Mouse (Mus musculus) induced T-regulatory cell, adult 2 months (primary cell): ENCODE results near the gene Cenpv.
"Not testable (repeated sequence)": the region's sequence is repeated elsewhere in the genome, so short reads cannot be mapped to it uniquely, and the experiment has no call there.

Experiments
- DNase-seq: peaks from one replicate; pipeline ENCODE4 v3.0.0-alpha.2; 2012; ENCODE audit warnings: low read depth

Cenpv gene

DNA sequence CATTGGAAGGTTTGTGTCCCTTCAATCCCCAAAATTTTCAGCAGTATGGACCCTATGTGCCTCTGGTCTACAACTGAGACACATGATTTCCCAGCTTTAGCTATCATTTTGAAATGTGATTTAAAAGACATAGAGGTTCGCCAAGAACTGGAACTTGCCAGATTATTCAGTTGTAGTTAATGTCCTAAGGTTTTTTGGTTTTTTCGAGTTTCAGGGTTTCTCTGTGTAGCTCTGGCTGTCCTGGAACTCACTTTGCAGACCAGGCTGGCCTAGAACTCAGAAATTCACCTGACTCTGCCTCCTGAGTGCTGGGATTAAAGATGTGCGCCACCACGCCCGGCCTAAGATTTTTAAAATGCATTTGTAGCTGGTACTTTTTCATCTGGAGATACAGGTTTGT is 14.6 kb upstream of the Cenpv start:
- DNase-seq = no peak

DNA sequence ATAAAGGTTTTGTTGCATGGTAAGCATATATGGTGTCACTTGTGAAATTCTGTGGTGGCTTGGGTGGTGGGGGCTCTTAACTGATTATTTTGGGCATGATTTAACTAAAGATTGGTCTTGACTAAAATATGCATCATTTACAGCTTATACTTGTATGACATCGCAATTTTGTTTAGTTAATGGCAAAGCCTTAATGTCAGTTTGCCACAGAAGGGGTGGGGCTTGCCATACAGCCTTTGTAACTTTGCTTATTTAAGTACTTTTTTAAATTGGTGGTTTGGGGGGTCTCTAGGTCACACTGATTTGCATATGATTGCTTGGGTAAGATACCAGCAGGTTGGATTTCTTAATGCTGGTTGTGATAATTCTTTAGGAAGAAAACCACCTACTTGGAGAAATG is 14.1 kb upstream of the Cenpv start:
- DNase-seq = peak; percentile 43

- DNase-seq = peak; percentile 96
Measured at GRCm38 (mm10) chr11:62551226-62552119, 12.4 kb upstream of the Cenpv start.

DNA sequence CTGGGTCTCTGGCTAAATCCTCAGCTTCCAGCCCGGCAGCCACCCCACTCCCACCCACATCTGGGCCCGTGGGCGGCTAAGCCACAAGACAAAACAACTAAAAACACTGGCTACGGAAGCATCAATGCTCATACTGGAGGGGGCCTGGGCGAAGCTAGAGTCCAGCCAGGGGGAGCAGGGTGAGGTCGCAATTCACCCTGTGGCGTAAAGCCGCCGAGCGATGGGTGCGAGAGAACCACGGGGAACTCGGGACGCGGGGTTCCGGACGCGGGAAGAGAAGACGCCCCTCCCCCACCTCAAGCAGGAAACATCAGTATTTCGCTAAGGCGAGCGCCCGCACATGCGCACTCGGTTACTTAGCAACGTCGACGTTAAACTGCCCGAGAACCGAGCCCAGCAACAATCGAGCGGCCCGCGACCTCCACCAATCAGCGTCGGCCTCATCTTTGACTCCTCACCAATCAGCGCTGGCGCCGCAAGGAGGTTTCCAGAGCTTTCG is 11.7 kb upstream of the Cenpv start, which contains the start of gene Ubb:
TSS of gene Ubb (plus strand) at position 445 of the 499 bp plus-strand sequence.
- peak; percentile 100 for DNase-seq

DNA sequence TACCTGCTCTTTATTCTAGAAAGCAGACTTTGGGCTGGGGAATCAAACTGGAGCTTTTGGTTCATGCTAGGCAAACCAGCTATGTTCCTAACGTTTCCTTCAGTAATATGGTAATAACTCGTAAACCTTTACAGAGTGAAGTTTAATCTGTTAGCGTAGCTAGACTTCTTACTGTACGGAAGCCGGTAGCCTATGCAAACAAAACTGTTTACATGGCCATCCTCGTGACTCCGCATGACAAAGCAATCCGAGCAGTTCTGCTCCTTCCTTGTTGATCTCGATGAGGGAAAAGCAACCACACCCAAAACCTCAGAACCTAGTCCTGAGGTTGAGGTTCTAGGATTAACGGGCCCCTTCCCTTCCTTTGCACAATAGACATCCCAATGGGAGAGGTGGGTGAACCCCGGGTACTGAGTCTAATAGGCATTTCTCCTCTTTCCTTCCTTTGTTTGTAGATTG is 11.2 kb upstream of the Cenpv start:
- DNase-seq = peak; percentile 80

- peak; percentile 73 for DNase-seq
Measured at GRCm38 (mm10) chr11:62549782-62550181, 10.7 kb upstream of the Cenpv start.

- peak; percentile 21 for DNase-seq
Measured at GRCm38 (mm10) chr11:62543991-62544390, 4.9 kb upstream of the Cenpv start.

DNA sequence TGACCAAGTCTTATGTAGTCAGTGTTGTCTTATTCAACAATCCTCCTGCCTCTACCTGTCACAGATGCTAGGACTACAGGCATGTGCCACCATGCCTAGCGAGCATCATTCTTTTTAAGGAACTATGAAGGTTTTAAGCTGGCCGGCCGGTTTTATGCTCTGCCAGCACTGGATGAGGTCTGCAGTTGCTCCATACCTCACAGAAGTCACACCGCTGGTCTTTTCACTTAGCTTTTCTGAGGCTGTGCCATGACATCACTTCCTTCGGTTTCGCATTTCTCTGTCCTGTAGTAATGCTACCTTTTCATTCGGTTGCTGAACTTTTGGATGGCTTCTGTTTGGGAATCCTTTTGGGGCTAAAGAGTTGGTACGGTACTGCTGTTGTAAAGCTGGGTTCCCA is 2.5 kb upstream of the Cenpv start:
- DNase-seq = no peak

DNA sequence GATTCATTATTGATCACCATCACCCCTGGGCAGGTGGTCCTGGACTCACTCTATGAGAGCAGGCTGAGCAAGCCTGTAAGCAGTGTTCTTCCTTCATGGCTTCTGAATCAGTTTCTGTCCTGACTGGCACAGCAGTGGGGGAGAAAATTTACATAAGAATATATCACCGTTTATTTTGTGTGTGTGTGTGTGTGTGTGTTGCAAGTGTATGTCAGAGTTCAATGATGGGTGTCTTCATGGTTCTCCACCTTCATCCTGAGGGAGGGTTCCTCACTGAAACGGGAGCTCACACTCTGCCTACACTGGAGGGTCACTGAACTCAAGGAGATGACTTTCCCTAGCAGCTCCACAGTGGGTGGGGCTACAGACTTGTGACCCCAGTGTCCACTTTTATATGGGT is 1.9 kb upstream of the Cenpv start:
- no peak for DNase-seq

- peak; percentile 12 for DNase-seq
Measured at GRCm38 (mm10) chr11:62540167-62540566, 1.1 kb upstream of the Cenpv start.

DNA sequence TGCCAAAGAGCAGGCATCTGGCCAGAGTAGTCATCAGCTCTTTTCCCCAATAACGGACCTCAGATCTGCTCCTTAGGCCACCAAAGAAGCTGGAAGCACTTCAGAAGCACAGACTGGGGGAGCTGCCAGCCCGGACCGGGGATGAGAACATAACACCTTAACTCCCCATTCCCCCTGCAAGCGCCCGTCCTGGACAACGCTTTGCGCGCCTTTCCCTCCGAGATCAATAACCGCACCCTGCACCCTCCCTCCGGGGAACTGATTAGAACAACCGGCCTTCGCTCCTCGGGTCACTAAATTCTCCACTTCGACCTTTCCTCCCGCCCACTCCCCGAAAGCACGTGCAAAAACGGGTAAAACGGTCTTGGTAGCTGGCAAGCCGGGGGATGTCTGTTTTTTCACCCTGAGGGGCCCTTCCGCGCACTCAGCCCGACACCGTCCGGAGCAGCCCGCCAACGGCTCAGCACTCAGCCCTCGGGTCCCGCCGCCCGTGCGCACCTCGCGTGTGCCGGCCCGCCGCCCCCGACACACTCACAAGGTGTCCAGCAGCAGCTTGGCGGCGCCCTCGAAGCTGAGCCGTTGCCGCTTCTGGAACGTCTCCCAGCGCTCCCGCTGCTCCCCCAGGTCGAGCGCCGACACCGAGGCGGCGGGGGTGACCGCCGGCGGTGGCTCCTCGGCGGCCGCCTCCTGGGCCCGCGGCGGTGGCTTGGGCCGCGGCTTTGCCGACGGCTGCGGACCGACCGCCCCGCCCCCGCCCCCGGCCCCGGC is 556 bp downstream of the Cenpv start:
- peak; percentile 58 for DNase-seq

GRCm38 (mm10) chr11:62537590-62537989 is 1.5 kb downstream of the Cenpv start:
- DNase-seq = peak; percentile 22

- no peak for DNase-seq
Measured at GRCm38 (mm10) chr11:62537089-62537488, 2.0 kb downstream of the Cenpv start.

DNA sequence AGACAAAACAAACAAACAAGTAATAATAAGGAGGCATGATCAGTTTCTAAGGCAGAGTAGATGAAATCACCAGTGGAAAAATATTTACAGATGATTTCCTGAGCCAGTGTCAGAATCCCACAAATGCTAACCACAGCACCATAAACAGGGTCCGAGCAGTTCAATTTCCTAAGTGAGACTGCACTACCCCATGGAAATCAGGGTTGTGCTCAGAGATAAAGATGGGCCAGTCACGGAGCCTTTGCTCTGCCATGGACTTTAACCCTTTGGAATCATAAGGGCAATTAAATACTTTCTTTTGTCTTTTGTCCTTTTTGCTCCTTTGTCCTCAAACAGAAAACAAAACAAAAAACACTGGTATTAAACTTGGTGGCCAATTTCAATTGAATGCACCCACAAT is 16.8 kb downstream of the Cenpv start:
- DNase-seq = no peak

DNA sequence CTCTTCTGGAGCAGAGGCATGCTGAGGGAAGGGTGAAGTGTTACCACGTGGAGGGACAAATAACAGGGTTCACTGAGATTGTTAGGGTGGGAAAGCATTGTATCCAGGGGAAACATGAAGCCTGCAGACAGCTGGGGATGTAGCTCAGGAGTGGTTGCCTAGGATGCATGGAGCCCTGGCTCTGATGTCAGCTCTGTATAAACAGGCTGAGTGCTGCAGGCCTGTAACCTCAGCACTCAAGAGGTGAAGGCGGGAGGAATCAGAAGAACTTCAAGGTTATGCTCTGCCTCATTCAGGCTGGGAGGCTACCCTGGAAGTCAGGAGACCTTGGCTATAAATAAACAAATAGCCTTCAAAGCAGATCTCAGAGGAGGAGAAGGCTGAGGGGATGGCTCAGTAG is 20.1 kb downstream of the Cenpv start:
- DNase-seq = no peak

- DNase-seq = no peak
Measured at GRCm38 (mm10) chr11:62513311-62513710, 25.8 kb downstream of the Cenpv start.

- DNase-seq = no peak
Measured at GRCm38 (mm10) chr11:62512529-62513080, 26.5 kb downstream of the Cenpv start.

- no peak for DNase-seq
Measured at GRCm38 (mm10) chr11:62511444-62512202, 27.4 kb downstream of the Cenpv start.

GRCm38 (mm10) chr11:62510956-62511355 is 28.1 kb downstream of the Cenpv start:
- no peak for DNase-seq

GRCm38 (mm10) chr11:62509571-62509970 is 29.5 kb downstream of the Cenpv start:
- DNase-seq = no peak

DNA sequence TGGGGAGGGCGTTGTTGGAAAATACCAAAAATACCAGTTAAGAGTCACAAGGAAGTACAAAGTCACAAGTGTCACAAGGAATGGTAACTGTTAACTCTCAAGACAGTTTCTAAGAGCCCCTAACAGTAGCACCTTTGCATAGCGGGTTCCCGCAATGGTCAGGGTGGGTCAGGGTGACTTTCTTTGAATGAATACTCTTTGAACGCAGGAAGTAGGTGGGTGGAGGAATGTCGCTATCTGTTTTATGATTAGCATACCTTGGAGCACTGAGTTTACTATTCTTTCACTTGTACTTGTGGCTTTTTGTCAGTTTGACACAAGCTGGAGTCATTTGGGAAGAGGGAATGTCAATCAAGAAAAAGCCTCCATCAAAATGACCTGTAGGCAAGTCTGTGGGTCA is 30.2 kb downstream of the Cenpv start:
- not testable (repeated sequence) for DNase-seq

- not testable (repeated sequence) for DNase-seq
Measured at GRCm38 (mm10) chr11:62508365-62508764, 30.7 kb downstream of the Cenpv start.
